8 mouse cellular contexts compared by ENCODE assay signal in the genomic region with DNA sequence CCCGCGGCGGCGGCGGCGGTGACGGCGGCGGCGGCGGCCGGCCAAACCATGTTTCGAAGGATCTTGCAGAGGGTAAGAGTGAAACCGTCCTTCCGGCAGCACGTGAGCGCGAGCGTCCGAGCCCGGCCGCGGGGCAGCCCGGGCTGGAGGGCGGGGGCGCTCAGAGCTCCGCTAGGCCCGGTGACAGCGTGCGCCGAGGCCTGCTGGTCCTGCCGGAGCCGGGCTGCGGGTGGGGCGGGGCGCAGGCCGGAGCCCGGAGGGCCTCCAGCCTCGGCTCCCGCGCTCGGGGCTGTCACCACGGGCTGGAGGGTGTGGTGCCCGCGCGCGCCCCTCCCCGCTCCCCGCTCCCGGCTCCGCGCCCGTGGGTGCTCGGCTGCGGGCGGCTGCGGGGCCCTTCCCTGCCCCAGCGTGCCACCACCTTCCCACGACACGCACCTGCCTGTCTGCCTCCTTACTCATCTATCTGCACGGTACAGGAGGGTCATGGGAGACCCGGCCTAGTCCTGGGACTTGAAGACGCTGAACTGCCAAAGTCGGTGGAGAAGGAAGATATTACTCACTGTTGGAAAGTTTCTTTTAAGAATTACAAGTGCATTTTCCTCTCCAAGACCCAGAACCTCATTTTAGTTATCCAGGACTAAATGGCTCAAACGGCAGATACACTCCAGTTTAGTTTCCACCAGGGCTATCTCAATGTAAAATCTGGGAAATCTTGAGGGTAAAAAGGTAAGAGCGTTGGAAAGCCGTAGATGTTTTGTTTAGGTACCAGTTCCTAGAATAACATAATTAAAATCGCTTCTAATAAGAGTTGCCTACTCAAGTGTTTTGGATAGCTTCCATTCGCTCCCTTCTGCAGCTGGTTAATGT. TPM values are rescaled to one million over a fixed set of nuclear protein-coding genes. Genes with fewer than 3 reads are reported as not detected.
DNase-seq lines count a peak whose midpoint lies in the region; ATAC-seq lines count a peak whose summit lies in the region.

No protein-coding gene starts in this region.

- WGBS in neural tube, embryonic 11.5 days = 7% methylated on average over 36 of the region's 69 CpGs
- 5% methylated on average over 66 of the region's 69 CpGs for WGBS in limb, embryonic 10.5 days

- H3K9me3 ChIP-seq in neural tube, embryonic 11.5 days (ENCODE audit: control insufficient read depth, low read length) = no peaks in the 10 kb centered on the region
- no peaks in the 10 kb centered on the region for H3K9me3 ChIP-seq in limb, embryonic 10.5 days (replicated peaks)

- H3K4me1 ChIP-seq in neural tube, embryonic 11.5 days (ENCODE audit: control insufficient read depth, insufficient read depth, low read length) = peaks cover 11% of the 10 kb centered on the region; the same call in 1 of the 2 replicates
- H3K4me1 ChIP-seq in limb, embryonic 10.5 days = peaks cover 13% of the 10 kb centered on the region

- H3K27me3 ChIP-seq in neural tube, embryonic 11.5 days (ENCODE audit: control insufficient read depth, insufficient read depth, low read length) = no peaks in the 10 kb centered on the region
- no peaks in the 10 kb centered on the region for H3K27me3 ChIP-seq in limb, embryonic 10.5 days (ENCODE audit: low read depth, poor library complexity, severe bottlenecking)

- DNase-seq in neural tube, embryonic 11.5 days (ENCODE audit: low spot score) = no peak
- DNase-seq in neural tube, embryonic 10.5 days (ENCODE audit: extremely low spot score, low spot score) = no peak
- no peak for DNase-seq in limb, embryonic 10.5 days (ENCODE audit: low spot score)
- DNase-seq in adrenal gland, postnatal 4 days (ENCODE audit: low spot score in 2 of 2) = no peak
- DNase-seq in adrenal gland, postnatal 10 days = no peak

- H3K36me3 ChIP-seq in neural tube, embryonic 11.5 days (ENCODE audit: control insufficient read depth, insufficient read depth, low read length) = no peaks in the 10 kb centered on the region
- no peaks in the 10 kb centered on the region for H3K36me3 ChIP-seq in limb, embryonic 10.5 days

- peak overlapping the region; percentile 87 for H3K27ac ChIP-seq in neural tube, embryonic 11.5 days (ENCODE audit: low read depth, low read length)
- H3K27ac ChIP-seq in limb, embryonic 10.5 days = peak overlapping the region; percentile 88

- peak overlapping the region; percentile 90 for H3K4me2 ChIP-seq in neural tube, embryonic 11.5 days (ENCODE audit: low read depth)

- peak overlapping the region; percentile 77 for H3K9ac ChIP-seq in neural tube, embryonic 11.5 days (ENCODE audit: low read length)

- ATAC-seq in neural tube, embryonic 11.5 days (ENCODE audit: insufficient read depth, low FRiP score, low TSS enrichment) = peak; percentile 88
- peak; percentile 25 for ATAC-seq in activated CD4-positive, CD25-positive, alpha-beta regulatory T cell, adult 4 months
- peak; percentile 70 for ATAC-seq in erythroblast, adult 5-6 weeks (replicated peaks; ENCODE audit: low FRiP score, poor library complexity, severe bottlenecking)
- ATAC-seq in monocyte, adult 5-6 weeks (replicated peaks; ENCODE audit: insufficient number of reproducible peaks, low FRiP score, low TSS enrichment, poor library complexity, severe bottlenecking) = peak; percentile 4; the same call in 1 of the 2 replicates

- H3K4me3 ChIP-seq in neural tube, embryonic 11.5 days (ENCODE audit: low read depth, low read length) = peak overlapping the region; percentile 79
- H3K4me3 ChIP-seq in limb, embryonic 10.5 days = peak overlapping the region; percentile 83

RNA-seq across cellular contexts. Expression of a gene that starts 0.7 kb away (rescaled TPM):
- 13.5 and 14.5 TPM in 2 replicates for polyA plus RNA-seq in neural tube, embryonic 11.5 days (2014; fragmentation: Nextera tagmentation; extraction: Ambion mirVana)
- polyA plus RNA-seq in activated CD4-positive, CD25-positive, alpha-beta regulatory T cell, adult 4 months (2017; shearing (Covaris generic)) = 10 to 100 TPM; 23.2 to 26.6 TPM
- total RNA-seq in erythroblast, adult 5-6 weeks (2015; ENCODE audit: low replicate concordance) = 5.0 and 8.6 TPM in 2 replicates
- total RNA-seq in erythroblast, adult 5-6 weeks (2017; ENCODE audit: low replicate concordance) = 10.8 and 14.8 TPM in 2 replicates
- 5.1 and 6.1 TPM in 2 replicates for polyA plus RNA-seq in limb, embryonic 10.5 days (2016; fragmentation: Nextera tagmentation; extraction: Ambion mirVana)
- 22.9 to 50.7 TPM (median 30.9 TPM) in 3 replicates for total RNA-seq in monocyte, adult 5-6 weeks (2017)
- total RNA-seq in adrenal gland, postnatal 4 days (2021) = 10 to 100 TPM; 29.4 to 33.9 TPM
- 10 to 100 TPM; 26.2 to 27.2 TPM for total RNA-seq in adrenal gland, postnatal 10 days (2021)

Comparison
In these comparisons a context has a peak if more than half of its experiments do, and no peak if none do; other contexts are left out.
1. ATAC-seq: peak in every context shown above with its lines; median percentile 88 in neural tube, embryonic 11.5 days; 70 in erythroblast, adult 5-6 weeks; 25 in activated CD4-positive, CD25-positive, alpha-beta regulatory T cell, adult 4 months; 4 in monocyte, adult 5-6 weeks.